Mouse (Mus musculus) lung, adult 2 months (tissue): ENCODE data around the gene Frem3.

Source experiments
- CTCF ChIP-seq: fragments of 200-500 bp; IDR thresholded peaks from 2 replicates; pipeline ENCODE4 v1.5.1; 2011; ENCODE audit warnings: mild to moderate bottlenecking, low read length, control low read depth; ENCODE audit not compliant: insufficient read depth
- POLR2A ChIP-seq: fragments of 200-500 bp; IDR thresholded peaks from 2 replicates; pipeline ENCODE4 v1.6.1; 2011; ENCODE audit warnings: low read depth, mild to moderate bottlenecking, control low read depth, low read length, borderline replicate concordance; ENCODE audit errors: extremely low read depth

GRCm38 (mm10) chr8:80739932-80740331, 129.1 kb downstream of the Frem3 start:
- TF ChIP-seq CTCF = no peak
- no peak for TF ChIP-seq POLR2A
